Mouse (Mus musculus) G1E-ER4 (cell line): ENCODE measurements around the gene Rcc2. TPM values are rescaled to one million over a fixed set of nuclear protein-coding genes. Genes with fewer than 3 reads are reported as not detected.

Experiments used
- GATA1 ChIP-seq: IDR thresholded peaks from one replicate; pipeline ENCODE4 v1.8.0; 2012; ENCODE audit warnings: low read length, inconsistent platforms
- polyA plus RNA-seq: library from polyadenylated mRNA; stranded (reverse); fragments of >175 nt; gene quantifications from 2 replicates; pipeline ENCODE4 v1.2.3, GENCODE M21; 2012

Gene Rcc2
- polyA plus RNA-seq, 1 experiment: 420 TPM

DNA sequence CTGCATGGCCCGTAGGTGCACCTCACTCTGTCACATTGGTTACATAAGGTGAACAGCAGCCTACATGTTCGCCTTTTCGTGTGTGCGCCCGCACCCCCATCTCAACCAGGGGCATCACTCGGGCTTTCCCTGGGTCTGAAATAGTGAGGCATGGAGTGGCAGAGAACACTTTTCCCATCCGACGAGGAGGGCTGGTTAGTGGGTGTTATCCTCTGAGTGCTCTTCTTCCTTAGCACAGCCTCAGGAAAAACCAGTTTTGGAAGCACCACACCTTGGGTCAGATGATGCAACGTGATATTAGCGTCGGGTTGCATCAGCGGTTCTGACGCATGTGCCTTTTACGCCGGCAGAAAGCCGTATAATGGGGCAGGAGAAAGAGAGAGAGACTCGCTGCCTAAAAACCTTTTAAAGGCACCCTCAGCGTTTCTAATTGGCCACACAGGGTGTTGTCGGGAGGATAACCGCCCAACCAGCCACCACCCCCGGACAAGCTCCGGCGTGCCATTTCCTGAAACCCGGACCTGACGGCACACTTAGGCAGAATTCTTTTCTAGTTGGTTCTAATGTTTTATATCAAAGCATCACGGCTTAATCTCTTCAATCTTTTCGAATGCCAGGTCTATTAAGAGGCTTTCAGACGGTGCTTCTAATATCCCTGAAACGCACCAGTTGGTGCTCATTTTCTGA is 757 bp upstream of the Rcc2 start:
- TF ChIP-seq GATA1: no peak

DNA sequence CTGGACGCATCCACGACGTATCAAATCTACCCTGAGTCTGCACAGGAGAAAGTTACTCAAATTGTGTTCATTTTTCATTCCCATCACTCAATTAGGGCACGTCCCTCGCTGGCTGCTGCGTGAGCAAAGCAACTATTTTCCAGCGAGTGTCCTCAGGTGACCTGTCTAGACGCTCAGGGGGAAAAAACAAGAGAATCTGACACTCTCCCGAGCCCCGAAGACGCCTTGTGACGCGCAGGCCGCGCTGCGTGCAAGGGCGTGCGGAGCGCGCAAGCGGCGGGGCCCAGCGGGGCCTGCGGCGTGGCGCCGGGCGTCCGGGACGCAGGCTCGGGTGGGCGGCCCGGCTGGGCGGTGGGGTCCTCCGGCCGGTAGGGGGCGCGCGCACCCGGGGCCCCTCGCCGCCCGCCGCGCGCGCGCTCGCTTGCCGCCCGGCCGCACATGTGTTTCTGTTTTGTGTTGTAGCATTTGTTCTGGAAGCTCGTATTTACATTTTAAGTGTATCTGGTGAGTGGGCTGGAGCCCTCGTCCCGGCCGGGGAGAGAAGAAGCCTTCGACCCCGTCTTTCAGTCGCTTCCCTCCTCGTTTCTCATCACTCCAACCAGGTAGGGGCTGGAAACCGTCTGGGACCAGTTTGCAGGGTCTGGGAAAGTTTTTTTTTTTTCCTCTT is 841 bp downstream of the Rcc2 start:
- no peak for TF ChIP-seq GATA1

DNA sequence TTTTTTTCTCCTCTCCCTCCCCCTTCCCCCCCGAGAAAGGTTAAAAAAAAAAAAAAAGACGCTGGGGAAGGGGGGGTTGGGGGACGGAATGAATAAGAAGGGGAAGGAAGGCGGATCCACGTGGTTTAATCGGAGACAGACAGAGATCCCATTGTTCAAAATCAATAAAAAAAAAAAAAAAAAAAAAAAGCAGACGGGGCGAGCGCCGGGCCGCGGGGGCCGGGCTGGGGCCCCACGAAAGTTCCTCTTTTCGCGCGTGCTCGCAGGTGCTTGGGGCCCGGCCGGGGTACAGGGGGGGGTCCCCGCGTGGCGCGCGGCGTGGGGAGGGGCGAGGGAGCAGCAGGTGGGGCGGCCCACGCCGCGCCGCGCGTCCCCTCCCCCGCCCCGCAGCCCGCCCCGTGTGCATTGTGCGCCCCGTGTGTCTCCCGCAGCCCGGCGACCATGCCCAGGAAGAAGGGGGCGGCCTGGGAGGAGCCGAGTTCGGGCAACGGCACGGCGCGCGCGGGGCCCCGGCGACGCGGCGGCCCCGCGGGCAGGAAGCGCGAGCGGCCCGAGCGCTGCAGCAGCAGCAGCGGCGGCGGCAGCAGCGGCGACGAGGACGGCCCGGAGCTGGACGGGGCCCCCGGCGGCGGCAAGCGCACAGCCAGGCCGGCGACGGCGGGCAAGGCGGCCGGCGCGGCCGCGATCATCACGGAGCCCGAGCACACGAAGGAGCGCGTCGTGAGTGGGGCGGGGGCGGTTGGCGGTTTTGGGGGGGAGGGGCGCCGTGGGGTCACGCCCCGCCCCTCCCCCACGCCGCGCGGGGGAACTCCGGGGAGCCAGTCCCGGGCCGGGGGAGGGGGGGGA is 1.6 kb downstream of the Rcc2 start:
- no peak for TF ChIP-seq GATA1

DNA sequence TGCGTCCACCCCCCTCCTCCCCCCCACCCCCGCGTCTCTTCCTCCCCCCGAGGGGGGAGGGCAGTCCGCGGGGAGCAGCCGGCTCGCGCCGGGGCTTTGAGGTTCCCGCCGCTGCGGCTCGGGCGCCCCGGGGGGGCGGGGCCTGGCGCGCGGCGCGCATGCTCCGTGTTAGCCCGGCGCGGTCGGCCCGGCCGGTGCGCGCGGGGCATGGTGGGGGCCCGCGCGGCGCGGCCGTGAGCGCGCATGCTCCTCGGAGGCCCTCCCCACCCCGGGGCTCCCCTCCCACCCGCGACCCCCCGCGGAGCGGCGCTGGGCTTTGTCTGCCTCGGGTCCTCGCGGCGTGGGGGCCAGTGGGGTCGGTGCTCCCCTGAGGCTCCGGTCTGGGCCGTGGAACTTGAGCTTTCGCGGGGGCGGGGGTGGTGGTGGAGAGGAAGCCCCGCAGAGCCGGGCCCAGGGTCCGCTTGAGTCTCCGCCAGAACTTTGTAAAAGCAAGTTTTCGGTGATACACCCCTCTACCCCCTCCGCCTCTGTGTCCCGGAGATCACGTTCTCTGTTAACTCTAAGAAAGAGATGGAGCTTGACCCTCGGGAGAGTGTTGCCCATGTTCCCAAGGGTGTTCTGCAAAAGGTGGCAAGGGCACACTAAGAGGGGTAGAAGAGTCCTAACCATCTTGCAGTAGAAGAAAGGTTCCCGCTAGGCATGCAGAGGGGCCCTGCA is 2.4 kb downstream of the Rcc2 start:
- TF ChIP-seq GATA1: no peak

DNA sequence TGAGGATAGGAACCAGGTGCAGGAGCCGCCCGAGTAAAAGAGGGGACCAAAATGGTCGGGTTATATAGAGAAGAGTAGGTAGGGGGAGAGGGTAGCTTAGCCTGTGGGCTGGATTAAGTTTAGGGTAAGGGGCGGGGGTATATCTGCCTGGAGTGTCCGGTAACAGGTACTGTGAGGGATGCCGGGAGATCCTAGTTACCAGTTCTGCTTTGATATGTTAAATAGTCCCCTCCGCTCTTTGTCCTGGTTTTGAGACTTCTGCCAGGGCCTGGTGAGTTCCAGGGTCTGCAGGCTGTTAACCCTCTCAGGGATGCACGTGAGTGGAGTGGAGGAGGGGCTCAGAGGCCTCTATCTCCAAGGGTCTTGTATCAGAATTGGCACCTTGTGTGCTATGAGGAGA is 3.3 kb downstream of the Rcc2 start:
- no peak for TF ChIP-seq GATA1

DNA sequence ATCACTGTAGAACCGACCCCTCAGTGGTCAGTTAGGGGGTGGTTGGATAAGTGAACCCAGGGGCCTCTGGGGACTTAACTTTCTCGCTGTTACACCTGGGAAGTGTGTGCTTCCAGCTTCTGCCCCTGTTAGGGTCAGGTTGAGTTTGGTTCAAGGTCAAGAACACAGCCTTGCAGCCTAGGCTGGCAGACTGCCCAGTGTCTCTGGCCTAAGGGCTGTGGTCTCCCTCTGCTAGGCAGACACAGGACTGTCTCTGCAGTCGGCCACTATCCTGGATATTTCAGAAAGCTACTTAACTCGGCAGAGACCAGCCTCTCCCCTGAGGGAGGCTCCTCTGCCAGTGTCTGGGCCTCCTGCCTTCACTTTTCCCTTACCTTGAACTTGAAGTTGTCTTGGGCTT is 3.8 kb downstream of the Rcc2 start:
- TF ChIP-seq GATA1: no peak

DNA sequence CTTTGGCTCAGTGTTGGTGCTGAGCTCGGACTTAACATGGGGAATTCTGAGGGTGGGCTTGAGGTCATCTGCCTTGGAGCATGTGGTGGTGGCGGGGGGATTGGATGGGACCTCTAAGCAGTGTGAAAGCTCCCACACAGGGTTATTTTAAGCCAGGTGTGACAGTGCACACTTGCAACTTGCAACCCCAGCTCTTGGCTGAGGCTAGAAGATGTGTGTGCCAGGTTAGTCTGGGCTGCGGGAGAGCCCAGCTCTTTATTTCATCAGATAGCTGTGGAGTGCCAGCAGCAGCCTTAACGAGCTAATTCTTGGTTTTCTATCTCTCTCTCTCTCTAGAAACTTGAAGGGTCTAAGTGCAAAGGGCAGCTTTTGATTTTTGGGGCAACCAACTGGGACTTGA is 7.3 kb downstream of the Rcc2 start:
- TF ChIP-seq GATA1: no peak

DNA sequence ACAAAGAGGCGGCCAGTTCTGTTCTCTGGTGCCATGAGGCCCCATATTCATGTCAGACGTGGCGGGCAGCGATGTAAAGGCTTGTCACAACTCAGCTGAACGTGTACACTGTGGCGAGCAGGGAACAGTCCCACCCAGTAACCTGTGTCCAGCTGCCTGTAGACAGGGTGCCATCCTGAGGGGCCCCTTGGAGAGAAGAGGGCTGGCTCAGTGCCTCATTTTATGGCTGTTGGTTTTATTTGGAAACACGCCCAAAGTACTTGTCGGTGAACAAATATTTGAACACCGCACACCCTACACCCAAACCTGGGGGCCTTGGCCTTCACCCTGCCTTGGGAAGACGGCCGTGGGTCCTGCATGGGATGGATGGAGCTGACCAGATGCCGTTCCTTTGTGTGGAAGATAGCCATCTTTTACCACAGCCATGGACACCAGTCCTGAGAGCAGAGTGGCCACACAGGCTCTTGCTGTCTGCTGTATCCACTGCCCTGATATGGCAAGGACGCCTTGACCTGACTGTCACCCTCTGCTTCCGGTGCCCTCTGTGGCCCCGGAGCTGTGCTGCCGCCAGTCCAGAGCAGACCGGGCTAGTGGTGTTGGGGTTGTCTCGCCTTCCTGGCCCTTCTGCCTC is 8.1 kb downstream of the Rcc2 start:
- no peak for TF ChIP-seq GATA1

DNA sequence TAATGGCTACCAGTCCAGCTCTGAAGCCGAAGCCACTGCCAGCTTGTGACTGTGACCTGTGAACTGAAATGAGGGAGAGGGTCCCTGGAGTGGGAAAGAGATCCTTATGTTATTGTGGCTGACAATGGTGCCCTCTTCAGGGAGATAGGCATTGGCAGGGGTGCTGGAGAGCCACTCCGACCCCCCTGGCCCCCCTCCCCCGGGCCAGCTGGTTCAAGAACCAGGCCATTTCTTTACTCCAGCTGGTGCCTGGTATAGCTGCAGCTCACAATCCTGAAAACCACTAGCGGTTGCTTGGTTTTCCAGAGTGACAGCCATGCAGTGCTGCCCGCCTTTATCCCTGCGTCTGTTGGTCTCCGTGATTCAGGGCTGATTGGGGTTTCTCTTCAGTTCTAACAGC is 8.8 kb downstream of the Rcc2 start:
- TF ChIP-seq GATA1: no peak

DNA sequence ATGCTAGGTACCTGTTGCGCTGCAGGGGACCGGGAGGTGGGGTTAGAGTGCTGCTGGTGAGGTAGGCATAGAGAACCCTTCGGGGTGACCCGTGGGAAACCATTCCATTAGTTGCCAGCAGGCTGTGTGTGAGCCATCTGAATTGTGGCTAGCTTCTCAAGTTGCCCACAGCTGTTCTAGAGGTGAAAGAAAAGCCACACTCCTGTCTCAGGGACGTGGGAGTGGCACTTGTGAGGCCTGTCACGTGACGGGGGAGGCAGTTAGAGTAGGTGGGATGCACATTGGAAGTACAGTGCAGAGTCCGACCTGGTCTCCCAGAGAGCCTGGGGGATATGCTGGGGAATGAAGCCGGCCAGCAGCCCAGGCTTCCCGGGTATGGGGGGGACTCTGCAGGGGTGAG is 9.3 kb downstream of the Rcc2 start:
- TF ChIP-seq GATA1: no peak

DNA sequence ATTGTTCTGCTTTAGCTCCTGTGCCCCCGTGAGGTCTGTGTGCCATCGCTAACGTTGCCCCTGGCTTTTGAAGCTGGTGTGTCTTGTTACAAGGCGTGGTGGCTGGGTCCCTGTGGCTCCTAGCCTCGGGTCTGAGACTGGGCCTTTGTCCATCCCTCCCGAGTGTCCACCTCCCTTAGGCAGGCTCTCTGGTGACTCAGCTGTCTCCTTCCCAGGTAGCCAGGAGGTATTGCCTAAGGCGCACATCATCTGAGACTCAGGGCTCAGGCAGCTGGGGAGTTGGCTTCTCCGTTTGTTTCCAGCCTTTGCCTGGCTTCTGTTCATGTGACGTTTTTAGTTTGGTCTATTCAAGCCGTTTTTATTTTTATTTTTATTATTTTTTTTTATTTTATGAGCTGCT is 10.4 kb downstream of the Rcc2 start:
- TF ChIP-seq GATA1: no peak

DNA sequence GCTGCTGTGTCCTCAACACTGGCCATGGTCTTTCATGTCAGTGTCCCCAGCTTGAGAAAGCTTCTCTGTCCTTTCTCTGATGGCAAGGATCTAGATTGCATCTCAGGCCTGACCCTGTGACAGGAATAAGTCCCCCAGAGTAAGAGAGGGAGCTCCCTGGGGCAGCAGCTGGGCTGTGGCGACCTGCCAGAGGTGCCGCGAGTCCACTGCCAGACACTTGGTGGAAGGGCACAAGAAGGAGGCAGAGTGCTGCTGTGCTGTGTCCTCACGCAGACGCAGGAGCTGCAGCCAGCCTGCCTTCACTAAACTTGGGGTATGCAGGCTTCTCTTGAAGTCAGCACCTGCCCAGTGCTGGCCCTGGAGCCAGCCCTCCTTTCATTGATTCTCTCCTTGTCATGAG is 11.0 kb downstream of the Rcc2 start:
- TF ChIP-seq GATA1: no peak

DNA sequence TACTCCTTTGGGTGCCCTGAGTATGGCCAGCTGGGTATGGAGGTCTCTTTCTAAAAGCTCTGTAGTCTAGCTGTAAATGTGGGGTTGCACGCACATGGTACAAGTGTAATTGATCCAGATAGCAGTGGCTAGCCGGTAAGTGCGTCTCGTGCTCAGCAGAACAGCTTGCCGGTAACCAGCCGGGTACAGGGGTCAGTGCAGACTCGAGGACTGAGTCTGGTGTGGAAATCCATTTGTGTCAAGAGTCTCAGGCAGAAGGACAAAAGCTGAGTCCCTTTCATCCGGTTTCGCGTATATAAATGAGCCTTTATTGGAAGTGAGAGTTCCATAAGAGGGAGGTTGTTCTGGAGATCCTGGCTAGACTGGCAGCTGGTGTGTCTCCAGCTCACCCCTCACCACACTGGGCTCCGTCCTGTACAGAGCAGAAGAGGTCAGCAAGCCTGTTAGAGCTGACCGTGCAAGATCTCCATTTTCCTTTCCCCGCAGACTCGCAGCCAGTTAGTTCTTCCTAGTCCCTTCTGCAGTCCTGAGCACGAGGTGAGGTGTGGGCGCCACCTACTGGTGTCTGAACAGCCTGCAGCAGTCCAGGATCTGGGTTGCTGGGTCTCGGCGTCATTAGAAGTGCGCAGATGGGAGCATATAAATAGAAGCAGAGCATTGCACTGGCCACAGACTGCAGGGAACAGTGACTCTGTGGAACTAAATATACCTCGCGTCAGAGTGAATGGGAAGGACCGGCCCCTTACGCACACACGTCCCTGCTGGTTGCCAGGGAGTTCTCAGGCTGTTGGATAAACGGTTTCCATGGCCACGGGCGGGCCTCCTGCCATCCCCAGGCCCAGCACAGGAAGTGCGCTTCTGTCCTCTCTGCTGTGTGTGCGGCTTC is 13.4 kb downstream of the Rcc2 start:
- TF ChIP-seq GATA1: no peak

DNA sequence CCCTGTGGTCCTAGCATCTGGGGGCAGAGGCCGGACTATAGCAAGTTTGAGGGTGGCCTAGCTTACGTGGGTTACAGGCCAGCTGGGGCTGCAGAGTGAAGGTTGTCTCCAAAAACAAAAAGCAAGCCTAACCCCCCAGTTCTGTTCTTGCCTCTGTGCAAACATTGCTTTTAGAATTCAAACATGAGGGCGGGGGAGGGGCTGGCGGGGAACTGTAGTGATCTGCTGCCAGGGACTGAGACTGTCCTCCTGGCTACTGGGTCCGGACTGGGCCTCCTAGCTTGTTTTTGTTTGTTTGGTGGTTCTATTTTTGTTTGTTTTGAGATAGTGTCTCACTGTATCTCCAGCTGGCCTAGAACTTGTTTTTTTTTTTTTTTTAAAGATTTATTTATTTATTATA is 14.2 kb downstream of the Rcc2 start:
- TF ChIP-seq GATA1: no peak

DNA sequence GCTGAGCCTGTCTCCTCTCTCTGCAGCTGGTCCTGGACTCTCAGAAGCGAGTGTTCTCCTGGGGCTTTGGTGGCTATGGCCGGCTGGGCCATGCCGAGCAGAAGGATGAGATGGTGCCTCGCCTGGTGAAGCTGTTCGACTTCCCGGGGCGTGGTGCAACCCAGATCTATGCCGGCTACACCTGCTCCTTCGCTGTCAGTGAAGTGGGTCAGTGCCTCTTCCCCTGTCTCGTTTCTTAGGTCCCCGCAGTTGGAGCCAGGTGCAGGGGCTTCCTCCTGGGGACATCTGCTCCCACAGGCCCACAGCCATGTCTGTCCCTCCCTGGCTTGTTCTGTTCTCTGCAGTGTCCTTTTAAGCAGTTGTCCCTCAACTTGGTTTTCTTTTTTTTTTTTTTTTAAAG is 16.7 kb downstream of the Rcc2 start:
- no peak for TF ChIP-seq GATA1
